Mouse (Mus musculus) small intestine, adult 2 months (tissue): Measurements from ENCODE around the gene D630039A03Rik.

ENCODE experiments used
- CTCF ChIP-seq: fragments of 200-500 bp; IDR thresholded peaks from 2 replicates; pipeline ENCODE4 v1.5.1; 2012; ENCODE audit warnings: low read depth, mild to moderate bottlenecking, control low read depth, inconsistent platforms, low read length, moderate library complexity, mixed read lengths; ENCODE audit not compliant: insufficient replicate concordance, insufficient read length; ENCODE audit errors: extremely low read depth
- POLR2A ChIP-seq: fragments of 200-500 bp; IDR thresholded peaks from 2 replicates; pipeline ENCODE4 v1.6.1; 2012; ENCODE audit warnings: low read depth, mild to moderate bottlenecking, control low read depth, inconsistent platforms, low read length, moderate library complexity

DNA sequence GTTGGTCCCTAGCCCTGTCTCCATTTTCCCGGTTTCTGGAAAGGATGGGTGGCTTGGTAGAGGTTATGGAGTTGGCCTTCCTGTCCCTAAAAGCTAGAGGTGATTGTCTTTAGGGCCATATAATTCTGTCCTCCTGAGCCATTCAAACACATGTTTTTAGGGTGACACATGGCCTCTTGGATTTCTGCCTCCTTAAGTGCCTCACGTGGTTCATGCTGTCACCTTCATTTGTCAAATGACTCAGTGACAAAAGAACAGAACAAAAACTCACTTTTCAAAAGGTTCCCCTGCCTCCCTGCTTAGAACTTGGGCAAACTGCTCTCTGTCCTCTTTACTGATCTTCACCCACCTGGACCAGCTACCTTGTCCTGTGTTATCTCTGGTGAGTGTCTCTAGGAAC, 30.9 kb downstream of the D630039A03Rik start:
- TF ChIP-seq CTCF (no peak), POLR2A (no peak)
